Mouse (Mus musculus): ENCODE data around the gene Tut4. TPM values are rescaled to one million over a fixed set of nuclear protein-coding genes. Genes with fewer than 3 reads are reported as not detected.

The Tut4 gene
- polyA plus RNA-seq (2011; ENCODE audit: insufficient read depth, insufficient read length, low replicate concordance, missing spikeins): 11.5 and 16.6 TPM in 2 replicates

GRCm38 (mm10) chr4:108459231-108460155 is at the start of gene Tut4:
Tut4 (plus strand) TSS chr4:108459426.
- H3K4me3 ChIP-seq (replicated peaks; ENCODE audit: control insufficient read depth, low read depth, low read length): peak within 1 kb of the TSS; percentile 81
- under 1% methylated on average over 97 of the region's 97 CpGs for WGBS
- peaks cover 2% of the 10 kb centered on the region for H3K4me1 ChIP-seq (ENCODE audit: control insufficient read depth, insufficient read depth, low read length)
- H3K27ac ChIP-seq (ENCODE audit: control insufficient read depth, insufficient read depth, low read depth, low read length, poor library complexity): peak within 1 kb of the TSS; percentile 91
- no peak for TF ChIP-seq CTCF (IDR thresholded peaks at IDR 0.05; ENCODE audit: control insufficient read depth, insufficient read depth, low read length)
- TF ChIP-seq POLR2A (IDR thresholded peaks at IDR 0.05; ENCODE audit: borderline replicate concordance, control insufficient read depth, low read depth, low read length): peak; percentile 54; the same call in 1 of the 2 replicates

GRCm38 (mm10) chr4:108424587-108424986 is 34.6 kb upstream of the Tut4 start:
- Histone ChIP-seq H3K4me1 (ENCODE audit: control insufficient read depth, insufficient read depth, low read length) (peaks cover 2% of the 10 kb centered on the region), H3K27ac (ENCODE audit: control insufficient read depth, insufficient read depth, low read depth, low read length, poor library complexity) (no peak overlapping the region), H3K4me3 (replicated peaks; ENCODE audit: control insufficient read depth, low read depth, low read length) (no peak overlapping the region)
- TF ChIP-seq POLR2A (IDR thresholded peaks at IDR 0.05; ENCODE audit: borderline replicate concordance, control insufficient read depth, low read depth, low read length) (no peak), CTCF (IDR thresholded peaks at IDR 0.05; ENCODE audit: control insufficient read depth, insufficient read depth, low read length) (no peak)
- WGBS: 57% methylated on average over 2 of the region's 2 CpGs

GRCm38 (mm10) chr4:108427719-108428340 is 31.4 kb upstream of the Tut4 start:
- 58% methylated on average over 11 of the region's 11 CpGs for WGBS
- Histone ChIP-seq H3K4me1 (ENCODE audit: control insufficient read depth, insufficient read depth, low read length) (peaks cover 2% of the 10 kb centered on the region), H3K4me3 (replicated peaks; ENCODE audit: control insufficient read depth, low read depth, low read length) (no peak overlapping the region), H3K27ac (ENCODE audit: control insufficient read depth, insufficient read depth, low read depth, low read length, poor library complexity) (0 out of 2 replicates have a peak overlapping the region, but pooled peaks have one; percentile 27)
- no peak for TF ChIP-seq CTCF (IDR thresholded peaks at IDR 0.05; ENCODE audit: control insufficient read depth, insufficient read depth, low read length)
- no peak for TF ChIP-seq POLR2A (IDR thresholded peaks at IDR 0.05; ENCODE audit: borderline replicate concordance, control insufficient read depth, low read depth, low read length)

GRCm38 (mm10) chr4:108428341-108428721 is 30.9 kb upstream of the Tut4 start:
- peaks cover 2% of the 10 kb centered on the region for H3K4me1 ChIP-seq (ENCODE audit: control insufficient read depth, insufficient read depth, low read length)
- TF ChIP-seq POLR2A (IDR thresholded peaks at IDR 0.05; ENCODE audit: borderline replicate concordance, control insufficient read depth, low read depth, low read length) (no peak), CTCF (IDR thresholded peaks at IDR 0.05; ENCODE audit: control insufficient read depth, insufficient read depth, low read length) (no peak)
- H3K27ac ChIP-seq (ENCODE audit: control insufficient read depth, insufficient read depth, low read depth, low read length, poor library complexity): 0 out of 2 replicates have a peak overlapping the region, but pooled peaks have one; percentile 27
- 16% methylated on average over 6 of the region's 6 CpGs for WGBS
- H3K4me3 ChIP-seq (replicated peaks; ENCODE audit: control insufficient read depth, low read depth, low read length): no peak overlapping the region

- TF ChIP-seq CTCF (IDR thresholded peaks at IDR 0.05; ENCODE audit: control insufficient read depth, insufficient read depth, low read length) (no peak), POLR2A (IDR thresholded peaks at IDR 0.05; ENCODE audit: borderline replicate concordance, control insufficient read depth, low read depth, low read length) (no peak)
Observed at GRCm38 (mm10) chr4:108430656-108431560, 28.3 kb upstream of the Tut4 start.

GRCm38 (mm10) chr4:108431561-108431936 is 27.7 kb upstream of the Tut4 start:
- 69% methylated on average over 2 of the region's 2 CpGs for WGBS
- no peak overlapping the region for H3K27ac ChIP-seq (ENCODE audit: control insufficient read depth, insufficient read depth, low read depth, low read length, poor library complexity)

More at GRCm38 (mm10) chr4:108430656-108431560, 28.3 kb upstream of the Tut4 start:
- Histone ChIP-seq H3K4me1 (ENCODE audit: control insufficient read depth, insufficient read depth, low read length) (peaks cover 3% of the 10 kb centered on the region), H3K27ac (ENCODE audit: control insufficient read depth, insufficient read depth, low read depth, low read length, poor library complexity) (no peak overlapping the region), H3K4me3 (replicated peaks; ENCODE audit: control insufficient read depth, low read depth, low read length) (no peak overlapping the region)
- WGBS: 68% methylated on average over 4 of the region's 4 CpGs

GRCm38 (mm10) chr4:108433341-108433740 is 25.9 kb upstream of the Tut4 start:
- Histone ChIP-seq H3K4me3 (replicated peaks; ENCODE audit: control insufficient read depth, low read depth, low read length) (no peak overlapping the region), H3K27ac (ENCODE audit: control insufficient read depth, insufficient read depth, low read depth, low read length, poor library complexity) (no peak overlapping the region), H3K4me1 (ENCODE audit: control insufficient read depth, insufficient read depth, low read length) (peaks cover 3% of the 10 kb centered on the region)
- TF ChIP-seq CTCF (IDR thresholded peaks at IDR 0.05; ENCODE audit: control insufficient read depth, insufficient read depth, low read length): no peak
- no peak for TF ChIP-seq POLR2A (IDR thresholded peaks at IDR 0.05; ENCODE audit: borderline replicate concordance, control insufficient read depth, low read depth, low read length)
- WGBS: 67% methylated on average over 6 of the region's 6 CpGs

More at GRCm38 (mm10) chr4:108431561-108431936, 27.7 kb upstream of the Tut4 start:
- H3K4me1 ChIP-seq (ENCODE audit: control insufficient read depth, insufficient read depth, low read length): peaks cover 3% of the 10 kb centered on the region
- TF ChIP-seq POLR2A (IDR thresholded peaks at IDR 0.05; ENCODE audit: borderline replicate concordance, control insufficient read depth, low read depth, low read length) (no peak), CTCF (IDR thresholded peaks at IDR 0.05; ENCODE audit: control insufficient read depth, insufficient read depth, low read length) (no peak)
- no peak overlapping the region for H3K4me3 ChIP-seq (replicated peaks; ENCODE audit: control insufficient read depth, low read depth, low read length)

Measured in bone marrow, adult 2 months (tissue).